Mouse (Mus musculus) hindbrain, embryonic 14.5 days (tissue): ENCODE results near the gene Gphn. TPM values are rescaled to one million over a fixed set of nuclear protein-coding genes. Genes with fewer than 3 reads are reported as not detected.
"Not testable (repeated sequence)": the region's sequence is repeated elsewhere in the genome, so short reads cannot be mapped to it uniquely, and the experiment has no call there.

ENCODE experiments used
- ATAC-seq: fragments of 200-750 bp; cut with Nextera tagmentation; 2 replicates; pipeline ENCODE4 v1.8.0; 2017; ENCODE audit warnings: moderate number of reproducible peaks, mild to moderate bottlenecking, moderate TSS enrichment, moderate library complexity; ENCODE audit not compliant: low FRiP score
- DNase-seq: peaks from one replicate; pipeline ENCODE4 v3.0.0-alpha.2; 2015; ENCODE audit warnings: low spot score
- H3K27ac ChIP-seq: fragments of 300-500 bp; sonication (generic); 2 replicates; pipeline ENCODE4 v1.5.1; 2014; ENCODE audit warnings: mild to moderate bottlenecking, moderate library complexity
- H3K27me3 ChIP-seq: fragments of 300-500 bp; sonication (generic); 2 replicates; pipeline ENCODE4 v1.6.1; 2014; ENCODE audit warnings: mild to moderate bottlenecking, low read length, mixed read lengths; ENCODE audit not compliant: control insufficient read depth, insufficient read depth
- H3K36me3 ChIP-seq: fragments of 300-500 bp; sonication (generic); replicated peaks from 2 replicates; pipeline ENCODE4 v1.6.1; 2014; ENCODE audit not compliant: control insufficient read depth, insufficient read depth
- H3K4me1 ChIP-seq: fragments of 300-500 bp; sonication (generic); replicated peaks from 2 replicates; pipeline ENCODE4 v1.6.1; 2014; ENCODE audit warnings: antibody characterized with exemption, low read length, mixed read lengths; ENCODE audit not compliant: control insufficient read depth, insufficient read depth
- H3K4me2 ChIP-seq: fragments of 300-500 bp; sonication (generic); replicated peaks from 2 replicates; pipeline ENCODE4 v1.6.1; 2014; ENCODE audit warnings: mild to moderate bottlenecking, moderate library complexity
- H3K4me3 ChIP-seq: fragments of 300-500 bp; sonication (generic); replicated peaks from 2 replicates; pipeline ENCODE4 v1.5.1; 2014; ENCODE audit warnings: mild to moderate bottlenecking, low read length
- H3K9ac ChIP-seq: fragments of 300-500 bp; sonication (generic); 2 replicates; pipeline ENCODE4 v1.6.1; 2014
- H3K9me3 ChIP-seq: fragments of 300-500 bp; sonication (generic); 2 replicates; pipeline ENCODE4 v1.6.1; 2016; ENCODE audit warnings: low read length; ENCODE audit not compliant: control insufficient read depth
- WGBS: fragments of 180-500 bp; shearing (Covaris S2); extraction: QIAGEN DNeasy Blood & Tissue Kit; methylation state at CpG from one replicate; pipeline ENCODE4 v1.1.7; 2014; 5-methylcytosine and 5-hydroxymethylcytosine counted together
- polyA plus RNA-seq: library from polyadenylated mRNA; unstranded; fragments of >200 nt; fragmentation: Nextera tagmentation; extraction: Ambion mirVana; gene quantifications from 2 replicates; pipeline ENCODE4 v1.2.1, GENCODE M21; 2014

The Gphn gene
- polyA plus RNA-seq, 1 experiment from 2014 or later = 61.3 TPM

GRCm38 (mm10) chr12:78298824-78299398 lies 72.7 kb downstream of the Gphn start:
- no peak overlapping the region for H3K27ac ChIP-seq
- WGBS = 92% methylated on average over 1 of the region's 1 CpGs
- no peaks in the 10 kb centered on the region for H3K9me3 ChIP-seq

GRCm38 (mm10) chr12:78315106-78315505 lies 88.9 kb downstream of the Gphn start:
- no peak for ATAC-seq
- Histone ChIP-seq H3K4me1 (no peaks in the 10 kb centered on the region), H3K36me3 (peaks cover 4% of the 10 kb centered on the region; the same call in 1 of the 2 replicates)

More at GRCm38 (mm10) chr12:78298824-78299398, 72.7 kb downstream of the Gphn start:
- Histone ChIP-seq H3K27me3 (no peaks in the 10 kb centered on the region), H3K4me3 (no peak overlapping the region), H3K36me3 (no peaks in the 10 kb centered on the region), H3K4me2 (no peak overlapping the region), H3K9ac (no peak overlapping the region), H3K4me1 (no peaks in the 10 kb centered on the region)
- DNase-seq (no peak), ATAC-seq (no peak)

GRCm38 (mm10) chr12:78327946-78328345 lies 101.8 kb downstream of the Gphn start:
- H3K4me1 ChIP-seq = no peaks in the 10 kb centered on the region
- no peaks in the 10 kb centered on the region for H3K36me3 ChIP-seq
- H3K9ac ChIP-seq = no peak overlapping the region
- H3K27me3 ChIP-seq = no peaks in the 10 kb centered on the region
- 95% methylated on average over 4 of the region's 4 CpGs for WGBS
- no peak for ATAC-seq
- DNase-seq = no peak
- H3K27ac ChIP-seq = no peak overlapping the region
- no peak overlapping the region for H3K4me2 ChIP-seq
- no peak overlapping the region for H3K4me3 ChIP-seq
- no peaks in the 10 kb centered on the region for H3K9me3 ChIP-seq

More at GRCm38 (mm10) chr12:78315106-78315505, 88.9 kb downstream of the Gphn start:
- Histone ChIP-seq H3K9ac (no peak overlapping the region), H3K27me3 (no peaks in the 10 kb centered on the region), H3K27ac (no peak overlapping the region), H3K9me3 (no peaks in the 10 kb centered on the region), H3K4me2 (no peak overlapping the region), H3K4me3 (no peak overlapping the region)
- DNase-seq = no peak

DNA sequence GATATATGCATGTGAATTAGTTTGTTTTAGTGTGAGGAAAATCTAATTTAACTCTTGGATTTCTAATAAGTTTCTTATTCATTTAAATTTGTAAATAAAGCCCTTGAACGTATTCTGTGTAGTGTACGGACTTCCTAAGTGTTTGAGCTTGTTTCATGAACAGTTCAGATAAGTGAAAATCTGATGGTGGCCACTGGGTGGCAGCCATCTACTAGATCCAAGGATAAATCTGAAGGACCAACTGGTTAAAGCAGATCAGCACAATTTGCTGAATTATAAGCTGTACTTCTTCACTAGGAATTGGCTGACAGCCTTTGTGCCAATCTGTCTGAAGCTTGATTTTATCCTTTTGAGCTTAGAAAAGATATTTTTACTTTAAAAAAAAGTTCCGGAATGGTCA lies 105.9 kb downstream of the Gphn start:
- peak; percentile 82 for DNase-seq
- Histone ChIP-seq H3K27ac (no peak overlapping the region), H3K4me1 (no peaks in the 10 kb centered on the region), H3K9ac (no peak overlapping the region), H3K4me2 (no peak overlapping the region), H3K27me3 (no peaks in the 10 kb centered on the region), H3K36me3 (no peaks in the 10 kb centered on the region), H3K4me3 (no peak overlapping the region), H3K9me3 (no peaks in the 10 kb centered on the region)
- peak; percentile 77; the same call in 1 of the 2 replicates for ATAC-seq
- WGBS = 69% methylated on average over 3 of the region's 3 CpGs

DNA sequence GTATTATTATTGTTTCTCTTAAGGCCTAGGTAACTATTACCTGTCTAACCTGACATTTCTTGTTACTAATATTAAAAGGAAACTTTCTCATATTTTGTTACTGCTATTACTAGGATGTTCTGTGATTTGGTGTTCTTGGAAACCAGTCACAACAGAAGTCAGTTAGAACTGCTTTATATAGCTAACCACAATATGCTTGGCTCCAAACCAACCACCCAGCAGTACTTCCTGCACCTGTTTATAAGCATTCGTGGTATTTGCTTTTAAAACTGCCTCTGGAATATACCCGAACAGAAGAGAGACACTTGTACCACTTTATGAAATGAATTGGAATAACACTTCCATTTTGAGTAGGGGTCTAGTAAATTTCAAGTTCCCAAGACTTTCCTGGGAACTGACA lies 130.3 kb downstream of the Gphn start:
- Histone ChIP-seq H3K27ac (no peak overlapping the region), H3K36me3 (no peaks in the 10 kb centered on the region), H3K9me3 (no peaks in the 10 kb centered on the region), H3K4me2 (no peak overlapping the region), H3K9ac (no peak overlapping the region), H3K4me3 (no peak overlapping the region), H3K27me3 (no peaks in the 10 kb centered on the region), H3K4me1 (no peaks in the 10 kb centered on the region)
- 86% methylated on average over 2 of the region's 2 CpGs for WGBS
- no peak for ATAC-seq
- no peak for DNase-seq

DNA sequence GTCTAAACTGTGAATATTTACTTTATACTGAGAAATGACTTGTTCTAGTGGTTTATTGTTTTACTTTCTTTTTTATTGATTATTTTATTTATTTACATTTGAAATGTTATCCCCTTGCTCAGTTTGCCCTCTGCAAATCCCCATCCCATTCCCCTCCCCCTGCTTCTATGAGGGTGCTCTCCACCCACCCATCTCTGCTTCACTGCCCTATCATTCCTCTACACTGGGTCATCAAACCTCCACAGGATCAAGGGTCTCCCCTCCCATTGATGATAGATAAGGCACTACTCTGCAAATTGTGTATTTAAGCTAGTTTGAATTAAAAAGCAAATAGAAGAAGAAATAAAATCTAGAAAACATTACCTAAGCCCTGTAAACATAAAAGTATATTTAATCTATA lies 163.1 kb downstream of the Gphn start:
- H3K9ac ChIP-seq = no peak overlapping the region
- no peaks in the 10 kb centered on the region for H3K36me3 ChIP-seq
- H3K4me2 ChIP-seq = no peak overlapping the region
- H3K27me3 ChIP-seq = no peaks in the 10 kb centered on the region
- H3K27ac ChIP-seq = no peak overlapping the region
- ATAC-seq = no peak
- no peaks in the 10 kb centered on the region for H3K4me1 ChIP-seq
- H3K9me3 ChIP-seq = no peaks in the 10 kb centered on the region
- no peak for DNase-seq
- H3K4me3 ChIP-seq = no peak overlapping the region

- WGBS = 100% methylated on average over 1 of the region's 1 CpGs
- DNase-seq (no peak), ATAC-seq (no peak)
- Histone ChIP-seq H3K36me3 (no peaks in the 10 kb centered on the region), H3K4me3 (no peak overlapping the region), H3K4me1 (no peaks in the 10 kb centered on the region), H3K9ac (no peak overlapping the region), H3K27ac (no peak overlapping the region), H3K4me2 (no peak overlapping the region), H3K9me3 (no peaks in the 10 kb centered on the region), H3K27me3 (no peaks in the 10 kb centered on the region)
Measured at GRCm38 (mm10) chr12:78395297-78395696, 169.1 kb downstream of the Gphn start.

DNA sequence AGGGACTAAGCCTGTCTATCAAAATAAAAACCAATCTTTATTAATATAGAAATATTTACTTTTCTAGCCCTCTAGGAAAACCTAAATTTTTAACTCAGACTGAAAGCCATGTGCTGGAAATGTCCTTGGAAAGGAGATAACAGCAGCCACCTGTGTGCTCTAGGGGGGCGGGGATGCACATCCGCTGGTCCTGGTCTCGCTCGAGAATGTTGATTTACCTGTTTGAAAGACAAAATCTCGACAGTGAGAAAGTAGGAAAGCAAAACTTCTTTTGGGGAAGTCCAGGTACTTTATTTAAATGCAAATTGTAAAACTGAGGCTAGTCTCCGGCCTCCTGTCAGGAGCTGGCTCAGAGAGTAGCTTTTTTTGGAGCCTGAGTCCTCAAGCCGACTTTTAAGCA lies 181.3 kb downstream of the Gphn start:
- H3K27ac ChIP-seq, H3K27me3 ChIP-seq, H3K4me2 ChIP-seq, H3K9me3 ChIP-seq, ATAC-seq, H3K4me3 ChIP-seq, H3K36me3 ChIP-seq, DNase-seq, H3K4me1 ChIP-seq, H3K9ac ChIP-seq: not testable (repeated sequence)
- WGBS = 65% methylated on average over 7 of the region's 7 CpGs

DNA sequence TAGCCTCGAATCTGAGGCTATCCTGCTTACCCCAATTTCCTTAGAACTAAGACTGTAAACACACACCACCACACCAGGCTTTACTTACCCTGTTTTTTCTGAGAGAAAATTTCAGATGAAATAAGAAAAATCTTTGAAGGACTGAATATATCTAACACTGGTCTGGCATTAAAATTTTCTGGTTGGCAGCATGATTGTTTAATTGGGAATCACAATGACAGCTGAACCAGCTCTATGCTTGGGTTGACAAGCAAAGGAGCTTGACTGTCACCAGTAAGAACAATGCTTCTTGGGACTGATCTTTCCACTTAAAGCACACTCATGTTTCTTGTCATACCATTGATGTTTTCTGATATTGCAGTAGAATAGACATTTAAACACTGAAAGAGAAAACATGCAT lies 296.0 kb downstream of the Gphn start:
- no peaks in the 10 kb centered on the region for H3K9me3 ChIP-seq
- H3K9ac ChIP-seq = no peak overlapping the region
- no peak overlapping the region for H3K4me2 ChIP-seq
- 65% methylated on average over 1 of the region's 1 CpGs for WGBS
- H3K4me1 ChIP-seq = no peaks in the 10 kb centered on the region
- H3K4me3 ChIP-seq = no peak overlapping the region
- ATAC-seq (no peak), DNase-seq (no peak)
- H3K36me3 ChIP-seq = no peaks in the 10 kb centered on the region
- H3K27ac ChIP-seq = no peak overlapping the region
- no peaks in the 10 kb centered on the region for H3K27me3 ChIP-seq

- Histone ChIP-seq H3K9me3 (no peaks in the 10 kb centered on the region), H3K27me3 (no peaks in the 10 kb centered on the region), H3K4me2 (no peak overlapping the region), H3K4me1 (no peaks in the 10 kb centered on the region), H3K9ac (no peak overlapping the region), H3K36me3 (no peaks in the 10 kb centered on the region), H3K27ac (no peak overlapping the region), H3K4me3 (no peak overlapping the region)
- ATAC-seq = no peak
- 92% methylated on average over 5 of the region's 5 CpGs for WGBS
- DNase-seq = no peak
Measured at GRCm38 (mm10) chr12:78522804-78523394, 296.7 kb downstream of the Gphn start.
